Mouse (Mus musculus) brain, embryonic 14.5 days (tissue): ENCODE data around the gene Erc1.

ENCODE experiments used
- CTCF ChIP-seq: fragments of 200-500 bp; IDR thresholded peaks from 2 replicates; pipeline ENCODE4 v1.5.1; 2012; ENCODE audit warnings: inconsistent platforms, mild to moderate bottlenecking, moderate library complexity, borderline replicate concordance; ENCODE audit not compliant: insufficient read depth, insufficient read length; ENCODE audit errors: extremely low read depth
- POLR2A ChIP-seq: fragments of 200-500 bp; IDR thresholded peaks from 2 replicates; pipeline ENCODE4 v1.6.1; 2012; ENCODE audit warnings: mild to moderate bottlenecking, inconsistent platforms, borderline replicate concordance; ENCODE audit not compliant: poor library complexity, insufficient read depth, insufficient read length, severe bottlenecking; ENCODE audit errors: extremely low read depth

DNA sequence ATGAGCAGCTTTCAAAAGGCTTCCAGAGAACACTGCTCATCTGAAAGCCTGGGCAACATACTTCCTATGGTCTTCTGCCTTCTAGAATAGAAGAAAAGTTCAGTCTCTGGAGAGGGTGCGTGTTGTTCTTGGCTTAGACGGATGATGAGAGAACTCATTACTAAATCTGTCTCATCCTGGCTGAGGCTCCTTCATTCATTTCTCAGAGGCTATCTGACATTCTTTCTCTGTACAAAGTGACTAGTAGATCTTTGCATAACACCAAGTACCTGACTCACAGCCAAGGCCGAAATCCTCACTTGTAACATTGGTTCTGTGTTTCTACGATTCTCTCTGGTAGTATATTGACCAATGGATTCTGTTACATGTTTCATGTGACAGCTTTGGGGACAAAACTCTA, 252.5 kb downstream of the Erc1 start:
- no peak for TF ChIP-seq POLR2A
- no peak for TF ChIP-seq CTCF
